In genomic region chr16:17029971-17030695, GRCm38 (mm10) we compare ENCODE assay signal across 30 mouse cellular contexts. TPM values are rescaled to one million over a fixed set of nuclear protein-coding genes. Genes with fewer than 3 reads are reported as not detected.
DNase-seq lines count a peak whose midpoint lies in the region; ATAC-seq and TF ChIP-seq lines count a peak whose summit lies in the region.
"Had no signal": no experiment of that assay in that cellular context is flagged by ENCODE, and none has a peak within 500 bp of the region (broad histone marks: within the 10 kb centered on the region; RNA-seq: fewer than 3 reads in every experiment).

No protein-coding gene starts in this region.

- H3K4me1 ChIP-seq in embryonic facial prominence, embryonic 11.5 days (ENCODE audit: control insufficient read depth, insufficient read depth, low read length): no peaks in the 10 kb centered on the region
- no peaks in the 10 kb centered on the region for H3K4me1 ChIP-seq in embryonic facial prominence, embryonic 10.5 days
- no peaks in the 10 kb centered on the region for H3K4me1 ChIP-seq in forebrain, postnatal 0 days (ENCODE audit: insufficient read depth)
- no peaks in the 10 kb centered on the region for H3K4me1 ChIP-seq in limb, embryonic 10.5 days
- H3K4me1 ChIP-seq: embryonic facial prominence, embryonic 12.5 days; hindbrain, embryonic 13.5 days; limb, embryonic 12.5 days; liver, embryonic 15.5 days had no signal

- no peak for TF ChIP-seq CTCF in left cerebral cortex, adult 2 months (IDR thresholded peaks at IDR 0.05)
- no peak for TF ChIP-seq CTCF in forebrain, postnatal 0 days (IDR thresholded peaks at IDR 0.05; ENCODE audit: low read depth)

- no peaks in the 10 kb centered on the region for H3K9me3 ChIP-seq in embryonic facial prominence, embryonic 11.5 days (replicated peaks; ENCODE audit: control insufficient read depth, low read length)
- H3K9me3 ChIP-seq in embryonic facial prominence, embryonic 10.5 days: no peaks in the 10 kb centered on the region
- H3K9me3 ChIP-seq in forebrain, postnatal 0 days (ENCODE audit: low read length): no peaks in the 10 kb centered on the region
- no peaks in the 10 kb centered on the region for H3K9me3 ChIP-seq in limb, embryonic 10.5 days (replicated peaks)
- H3K9me3 ChIP-seq: embryonic facial prominence, embryonic 12.5 days; G1E; hindbrain, embryonic 13.5 days; limb, embryonic 12.5 days; liver, embryonic 15.5 days had no signal

- intact Hi-C loops in heart, postnatal 10 days (cut with DNase I): loop anchor here (10.0 kb wide), 1 partner anchor 105 kb away; no protein-coding TSS in a partner anchor
- intact Hi-C loops in left cerebral cortex, adult 2 months (cut with DNase I): loop anchor here (5.0 kb wide), 2 partner anchors 98 to 118 kb away; no protein-coding TSS in a partner anchor
- intact Hi-C loops in left cerebral cortex, postnatal 14 days (cut with DNase I): no loop called here

- H3K36me3 ChIP-seq in embryonic facial prominence, embryonic 11.5 days (replicated peaks; ENCODE audit: control insufficient read depth, insufficient read depth, low read depth, low read length): no peaks in the 10 kb centered on the region
- H3K36me3 ChIP-seq in embryonic facial prominence, embryonic 10.5 days (replicated peaks): peaks cover 91% of the 10 kb centered on the region
- H3K36me3 ChIP-seq in forebrain, postnatal 0 days (ENCODE audit: insufficient read depth): peaks cover 33% of the 10 kb centered on the region
- peaks cover 91% of the 10 kb centered on the region for H3K36me3 ChIP-seq in limb, embryonic 10.5 days

- H3K4me2 ChIP-seq in embryonic facial prominence, embryonic 11.5 days (ENCODE audit: low read depth, low read length): no peak overlapping the region
- no peak overlapping the region for H3K4me2 ChIP-seq in forebrain, postnatal 0 days (ENCODE audit: low read depth)
- H3K4me2 ChIP-seq: embryonic facial prominence, embryonic 12.5 days; heart, embryonic 11.5 days; hindbrain, embryonic 13.5 days; limb, embryonic 12.5 days; liver, embryonic 15.5 days; lung, embryonic 14.5 days had no signal

- peak; percentile 40 for DNase-seq in embryonic facial prominence, embryonic 11.5 days (ENCODE audit: low spot score)
- DNase-seq in embryonic facial prominence, embryonic 10.5 days (ENCODE audit: low spot score): no peak
- peak; percentile 27 for DNase-seq in heart, adult 11 months
- no peak for DNase-seq in heart, postnatal 10 days
- no peak for DNase-seq in left cerebral cortex, adult 2 months (ENCODE audit: extremely low spot score in 1 of 2, low spot score in 2 of 2)
- DNase-seq in left cerebral cortex, postnatal 14 days (ENCODE audit: low spot score in 2 of 2): no peak
- DNase-seq in forebrain, postnatal 0 days: peak; percentile 49
- DNase-seq in limb, embryonic 10.5 days (ENCODE audit: low spot score): no peak
- DNase-seq: adrenal gland, postnatal 10 days; cerebellum, adult 18-20 months; cerebellum, postnatal 10 days; gastrocnemius, postnatal 25 days; heart, adult 18-20 months; heart, postnatal 4 days; kidney, adult 8-10 months; kidney, postnatal 10 days; lung, embryonic 14.5 days; lung, postnatal 14 days; midbrain, embryonic 14.5 days; right cerebral cortex, postnatal 25 days; thymus, adult 18-20 months; thymus, postnatal 25 days had no signal

- ATAC-seq in embryonic facial prominence, embryonic 11.5 days (replicated peaks; ENCODE audit: insufficient number of reproducible peaks, low FRiP score, low TSS enrichment, low read depth): no peak
- peak; percentile 82 for ATAC-seq in forebrain, postnatal 0 days
- ATAC-seq: intestine, embryonic 16.5 days; Patski had no signal

- no peaks in the 10 kb centered on the region for H3K27me3 ChIP-seq in embryonic facial prominence, embryonic 11.5 days (ENCODE audit: control insufficient read depth, insufficient read depth, low read length)
- no peaks in the 10 kb centered on the region for H3K27me3 ChIP-seq in embryonic facial prominence, embryonic 10.5 days (replicated peaks; ENCODE audit: low read depth, poor library complexity, severe bottlenecking)
- no peaks in the 10 kb centered on the region for H3K27me3 ChIP-seq in forebrain, postnatal 0 days (ENCODE audit: insufficient read depth, low read length)
- H3K27me3 ChIP-seq in limb, embryonic 10.5 days (ENCODE audit: low read depth, poor library complexity, severe bottlenecking): no peaks in the 10 kb centered on the region
- H3K27me3 ChIP-seq: embryonic facial prominence, embryonic 12.5 days; hindbrain, embryonic 13.5 days; limb, embryonic 12.5 days; liver, embryonic 15.5 days; Patski had no signal

- H3K4me3 ChIP-seq in embryonic facial prominence, embryonic 11.5 days (ENCODE audit: low read depth, low read length): no peak overlapping the region
- H3K4me3 ChIP-seq in embryonic facial prominence, embryonic 10.5 days: no peak overlapping the region
- no peak overlapping the region for H3K4me3 ChIP-seq in left cerebral cortex, adult 2 months
- H3K4me3 ChIP-seq in forebrain, postnatal 0 days (ENCODE audit: low read depth, low read length): no peak overlapping the region
- no peak overlapping the region for H3K4me3 ChIP-seq in limb, embryonic 10.5 days
- H3K4me3 ChIP-seq: embryonic facial prominence, embryonic 12.5 days; hindbrain, embryonic 13.5 days; limb, embryonic 12.5 days; liver, embryonic 15.5 days had no signal

- H3K27ac ChIP-seq in embryonic facial prominence, embryonic 11.5 days (replicated peaks; ENCODE audit: low read depth, low read length): no peak overlapping the region
- H3K27ac ChIP-seq in embryonic facial prominence, embryonic 10.5 days (replicated peaks): no peak overlapping the region
- H3K27ac ChIP-seq in left cerebral cortex, adult 2 months: peak overlapping the region; percentile 53; the same call in 1 of the 2 replicates
- H3K27ac ChIP-seq in forebrain, postnatal 0 days (ENCODE audit: low read depth, low read length): no peak overlapping the region
- no peak overlapping the region for H3K27ac ChIP-seq in limb, embryonic 10.5 days
- H3K27ac ChIP-seq: embryonic facial prominence, embryonic 12.5 days; hindbrain, embryonic 13.5 days; limb, embryonic 12.5 days; liver, embryonic 15.5 days had no signal

- 82% methylated on average over 4 of the region's 4 CpGs for WGBS in embryonic facial prominence, embryonic 11.5 days
- 89% methylated on average over 4 of the region's 4 CpGs for WGBS in embryonic facial prominence, embryonic 10.5 days
- WGBS in forebrain, postnatal 0 days: 43% methylated on average over 4 of the region's 4 CpGs
- WGBS in limb, embryonic 10.5 days: 95% methylated on average over 4 of the region's 4 CpGs

- no peak overlapping the region for H3K9ac ChIP-seq in embryonic facial prominence, embryonic 11.5 days (replicated peaks; ENCODE audit: low read length)
- no peak overlapping the region for H3K9ac ChIP-seq in forebrain, postnatal 0 days
- H3K9ac ChIP-seq: embryonic facial prominence, embryonic 12.5 days; hindbrain, embryonic 13.5 days; limb, embryonic 12.5 days; liver, embryonic 15.5 days; lung, embryonic 14.5 days had no signal

RNA-seq across cellular contexts. Expression of gene Ypel1, which starts 39.4 kb away (rescaled TPM):
- 97.1 and 108 TPM in 2 replicates for polyA plus RNA-seq in embryonic facial prominence, embryonic 11.5 days (2014; fragmentation: Nextera tagmentation; extraction: Ambion mirVana)
- polyA plus RNA-seq in embryonic facial prominence, embryonic 10.5 days (2016; fragmentation: Nextera tagmentation; extraction: Ambion mirVana): 89.9 and 95.5 TPM in 2 replicates
- 1 to 10 TPM; 4.4 to 4.7 TPM for total RNA-seq in heart, postnatal 10 days (2021)
- total RNA-seq in left cerebral cortex, adult 2 months (2021): 10 to 100 TPM; 36.4 to 40.6 TPM
- total RNA-seq in left cerebral cortex, postnatal 14 days (2021): 10 to 100 TPM; 61.7 to 62.2 TPM
- total RNA-seq in forebrain, postnatal 0 days (2014; rRNA removed): 76.7 and 103 TPM in 2 replicates
- polyA plus RNA-seq in forebrain, postnatal 0 days (2015; fragmentation: Nextera tagmentation; extraction: Ambion mirVana): 123 and 131 TPM in 2 replicates
- polyA plus RNA-seq in limb, embryonic 10.5 days (2016; fragmentation: Nextera tagmentation; extraction: Ambion mirVana): 90.3 and 107 TPM in 2 replicates

RNA-seq across cellular contexts. Expression of gene Mapk1, which starts 47.0 kb away (rescaled TPM):
- 182 and 185 TPM in 2 replicates for polyA plus RNA-seq in embryonic facial prominence, embryonic 11.5 days (2014; fragmentation: Nextera tagmentation; extraction: Ambion mirVana)
- polyA plus RNA-seq in embryonic facial prominence, embryonic 10.5 days (2016; fragmentation: Nextera tagmentation; extraction: Ambion mirVana): 141 TPM in 2 replicates
- 100 to 1,000 TPM; 121 TPM for total RNA-seq in heart, postnatal 10 days (2021)
- 100 to 1,000 TPM; 442 to 445 TPM for total RNA-seq in left cerebral cortex, adult 2 months (2021)
- total RNA-seq in left cerebral cortex, postnatal 14 days (2021): 100 to 1,000 TPM; 524 to 615 TPM
- total RNA-seq in forebrain, postnatal 0 days (2014; rRNA removed): 189 and 231 TPM in 2 replicates
- polyA plus RNA-seq in forebrain, postnatal 0 days (2015; fragmentation: Nextera tagmentation; extraction: Ambion mirVana): 165 and 207 TPM in 2 replicates
- 138 and 141 TPM in 2 replicates for polyA plus RNA-seq in limb, embryonic 10.5 days (2016; fragmentation: Nextera tagmentation; extraction: Ambion mirVana)

Comparison
In these comparisons a context has a peak if more than half of its experiments do, and no peak if none do; other contexts are left out.
1. DNase-seq: peak in embryonic facial prominence, embryonic 11.5 days (single experiment), heart, adult 11 months (single experiment) and forebrain, postnatal 0 days (single experiment); none in embryonic facial prominence, embryonic 10.5 days (single experiment), heart, postnatal 10 days (0 of 2), left cerebral cortex, adult 2 months (0 of 2), left cerebral cortex, postnatal 14 days (0 of 2) and limb, embryonic 10.5 days (single experiment).
2. RNA of gene Ypel1, which starts 39.4 kb away (total RNA-seq): 76.7 to 103 TPM in forebrain, postnatal 0 days, 61.7 to 62.2 TPM in left cerebral cortex, postnatal 14 days and 36.4 to 40.6 TPM in left cerebral cortex, adult 2 months; 4.4 to 4.7 TPM in heart, postnatal 10 days; every median in the first group is over 4 times any median in the second.